Mouse (Mus musculus) right cerebral cortex, adult 2 months (tissue): ENCODE results near the gene Gas6.

Source experiments
- DNase-seq, 2 experiments: peaks; one replicate each; pipeline ENCODE4 v3.0.0; 2021 to 2022; ENCODE audit warnings: low spot score in 2 of 2

Gas6 gene

DNA sequence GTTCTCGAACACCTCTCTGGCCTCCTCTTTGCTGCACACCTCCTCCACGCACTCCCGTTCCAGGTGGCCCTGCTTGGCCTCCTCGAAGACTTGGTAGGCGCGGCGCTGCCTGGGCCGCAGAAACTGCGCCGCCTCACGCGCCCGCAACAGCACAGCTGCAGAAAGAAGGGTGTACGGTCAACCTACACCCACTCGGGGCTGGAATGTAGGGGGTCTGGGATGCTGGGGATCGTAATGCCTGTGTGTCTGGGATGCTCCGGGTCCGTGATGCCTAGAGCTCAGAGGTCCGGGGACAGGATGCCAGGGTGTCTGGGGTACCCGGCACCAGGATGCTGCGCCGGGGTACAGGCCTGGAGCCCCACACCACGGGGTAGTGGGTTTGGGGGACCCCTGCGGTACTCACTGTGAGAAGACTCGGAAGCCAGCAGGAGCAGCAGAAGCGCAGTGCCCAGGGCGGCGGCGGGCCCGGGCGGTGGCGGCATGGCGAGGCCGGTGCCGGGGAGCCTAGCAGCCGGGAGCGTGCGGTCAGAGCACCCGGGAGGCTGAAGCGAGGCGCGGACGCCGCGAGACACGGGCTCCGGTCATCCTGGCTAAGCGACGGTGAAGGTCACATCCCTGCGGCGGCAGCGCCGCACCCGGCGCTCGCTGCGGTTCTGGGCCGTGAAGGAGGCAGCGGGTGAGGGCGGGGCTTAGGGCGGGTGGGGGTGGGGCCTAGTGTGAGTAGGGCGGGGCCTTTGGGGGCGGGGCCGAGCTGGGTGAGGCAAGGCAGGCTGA is at the start of gene Gas6:
TSS of gene Gas6 (minus strand) at position 633 of the 774 bp plus-strand sequence.
- peak; percentile 57 to 63 for DNase-seq

DNA sequence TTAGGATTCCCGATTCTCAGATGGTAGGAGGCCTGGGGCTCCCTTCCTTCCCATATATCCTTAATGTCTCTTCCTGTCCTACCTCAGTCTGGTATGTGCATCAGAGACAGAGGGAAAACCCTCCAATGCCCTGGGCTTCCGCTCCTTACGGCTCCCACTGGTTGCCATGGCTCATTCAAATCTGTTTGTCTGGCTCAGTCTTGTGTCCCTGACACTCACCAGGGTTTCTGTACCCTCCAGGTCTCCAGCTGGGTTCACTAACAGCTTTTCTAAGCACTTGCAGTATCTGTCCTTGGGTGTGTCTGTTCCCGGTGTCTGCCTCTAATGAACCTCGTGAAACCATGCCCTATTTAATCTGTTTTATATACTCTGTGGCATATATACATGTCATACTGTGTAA is 47.2 kb upstream of the Gas6 start:
- DNase-seq = no peak

DNA sequence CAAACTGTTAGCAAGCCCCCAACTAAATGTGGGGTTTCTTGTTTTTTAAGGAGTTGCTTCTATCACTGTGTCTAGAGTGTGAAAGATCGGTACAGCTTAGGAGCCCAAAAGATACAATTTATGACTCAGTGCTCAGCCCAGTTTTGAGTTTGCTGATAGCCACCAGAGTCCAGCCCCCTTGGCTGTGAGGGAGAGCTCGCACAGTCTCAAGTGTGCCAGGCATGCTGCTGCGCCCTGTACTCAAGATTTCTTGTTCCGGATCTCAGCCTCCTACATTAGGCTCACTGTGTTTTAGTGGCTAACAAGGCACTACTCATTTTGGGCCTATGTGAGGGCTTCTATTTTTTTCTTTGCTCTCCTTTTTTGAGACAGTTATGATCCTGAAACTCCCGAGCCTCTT is 45.8 kb upstream of the Gas6 start:
- DNase-seq = no peak

DNA sequence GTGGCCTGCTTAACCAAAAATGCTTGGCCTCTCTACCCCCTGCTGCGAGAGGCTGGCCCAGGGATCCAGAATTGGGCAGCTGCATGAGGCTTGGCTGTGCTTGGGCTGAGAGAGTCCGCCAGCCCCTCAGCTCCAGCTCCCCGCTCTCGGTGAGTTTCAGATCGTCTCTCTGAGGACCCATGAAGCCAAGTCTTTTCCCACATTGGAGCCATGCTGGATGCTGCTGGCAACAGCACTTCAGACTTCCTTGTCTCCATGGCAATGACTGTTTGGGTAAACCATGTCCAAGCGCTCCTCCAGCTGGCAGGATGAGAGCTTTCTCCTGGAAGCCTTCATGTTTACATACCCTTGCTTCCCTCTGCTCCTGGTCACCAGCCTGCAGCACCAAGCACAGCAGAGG is 44.5 kb upstream of the Gas6 start:
- DNase-seq = no peak

DNA sequence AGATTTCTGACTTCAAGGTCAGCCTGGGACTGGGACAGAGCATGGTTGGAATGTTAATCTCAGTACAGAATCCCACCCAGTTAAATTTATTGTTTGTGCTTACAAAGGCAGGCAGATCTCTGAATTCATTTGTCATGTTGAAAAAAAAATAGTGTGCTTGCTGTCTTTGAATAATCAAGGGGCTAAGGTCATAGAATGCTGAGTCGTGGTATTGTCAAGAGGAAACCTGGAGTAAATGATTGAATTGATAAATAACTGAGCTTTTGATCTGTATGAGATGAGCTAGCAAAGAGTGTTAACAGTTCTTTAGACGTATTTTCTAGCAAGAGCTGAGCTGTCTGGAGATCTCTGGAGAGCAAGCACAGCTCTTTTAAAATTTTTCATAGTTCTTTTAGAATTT is 42.8 kb upstream of the Gas6 start:
- DNase-seq = no peak

DNA sequence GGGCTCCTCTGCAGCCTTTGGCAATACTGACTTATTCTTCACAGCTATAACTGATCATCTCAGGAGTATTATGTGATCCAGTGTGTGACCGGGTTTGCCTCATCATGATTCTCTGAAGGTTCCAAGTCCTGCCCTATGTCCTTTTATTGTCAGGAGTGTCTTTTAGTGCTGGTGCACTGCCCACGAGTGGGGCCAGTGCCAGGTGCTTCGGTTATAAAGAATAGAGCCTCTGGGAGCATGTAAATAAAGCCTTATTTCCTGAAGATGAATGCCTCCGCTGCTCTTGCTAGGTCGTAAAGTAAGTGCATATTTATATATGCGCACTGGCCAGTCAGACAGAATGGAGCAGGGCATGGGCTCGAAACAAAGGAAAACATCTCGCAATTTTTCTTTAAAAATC is 38.8 kb upstream of the Gas6 start:
- DNase-seq = no peak

DNA sequence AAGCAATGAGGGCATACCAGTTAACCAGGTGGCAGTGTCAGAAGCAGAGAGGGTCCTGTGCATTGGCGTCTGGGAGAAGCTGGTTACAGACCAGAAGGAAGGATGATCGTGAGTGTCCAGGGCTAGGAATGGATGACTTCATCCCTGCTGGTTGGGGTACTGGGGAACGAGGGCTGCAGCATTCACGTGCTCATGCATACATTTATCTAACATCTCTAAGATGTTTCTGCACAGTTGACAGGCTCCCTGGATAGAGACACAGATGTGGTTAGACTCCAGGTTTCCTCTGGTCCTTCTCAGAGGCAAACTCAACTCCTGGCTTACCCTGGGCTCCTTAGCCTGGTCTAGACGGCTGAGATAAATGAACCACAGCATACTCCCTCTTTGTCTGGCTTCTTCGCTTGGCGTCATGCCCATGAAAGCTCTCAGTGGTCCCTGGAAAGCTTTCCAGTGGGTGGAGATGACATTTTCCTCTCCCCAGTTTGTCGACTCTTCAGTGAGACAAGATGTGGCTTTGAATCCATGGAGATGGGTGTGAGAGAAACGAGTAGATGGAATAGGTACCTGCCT is 37.4 kb upstream of the Gas6 start:
- DNase-seq = no peak

DNA sequence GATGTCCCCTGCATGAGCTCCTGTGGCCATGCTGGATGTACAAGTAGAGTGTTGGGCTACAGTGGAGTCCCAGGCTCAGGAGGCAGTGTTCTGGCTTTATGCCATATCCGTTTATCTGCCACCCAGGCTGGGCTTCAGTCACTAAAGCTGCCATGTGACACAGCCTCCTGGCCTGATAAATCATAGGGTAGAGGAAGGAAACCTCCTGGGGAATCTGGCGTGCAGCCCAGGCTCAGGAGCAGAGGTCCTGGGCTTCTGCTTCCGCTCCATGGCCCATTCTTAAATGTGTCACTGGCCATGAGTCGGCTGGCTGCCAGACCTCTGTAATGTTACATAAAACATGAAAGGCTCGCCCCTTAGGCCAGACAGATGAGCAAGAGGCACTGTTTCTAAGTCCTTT is 36.7 kb upstream of the Gas6 start:
- DNase-seq = peak; percentile 31 to 36

DNA sequence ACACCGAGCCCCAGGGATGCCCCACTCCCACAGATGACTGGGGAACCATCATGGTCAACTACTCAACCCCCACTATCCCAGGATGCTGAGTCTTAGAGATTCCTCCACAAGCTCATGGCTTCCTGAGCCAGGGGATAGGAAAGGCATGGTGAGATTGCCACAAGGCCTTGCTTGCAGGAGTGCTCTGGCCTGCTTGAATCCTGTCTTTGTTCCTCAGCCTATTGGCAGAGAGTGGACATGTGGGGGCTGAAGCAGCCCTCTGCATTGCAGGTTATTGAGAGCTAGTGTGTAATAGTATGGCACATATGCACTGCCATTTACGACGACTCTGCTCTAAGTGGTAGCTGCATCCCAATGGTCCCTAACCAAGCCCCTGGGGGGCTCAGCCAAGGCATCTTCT is 36.1 kb upstream of the Gas6 start:
- DNase-seq = no peak

DNA sequence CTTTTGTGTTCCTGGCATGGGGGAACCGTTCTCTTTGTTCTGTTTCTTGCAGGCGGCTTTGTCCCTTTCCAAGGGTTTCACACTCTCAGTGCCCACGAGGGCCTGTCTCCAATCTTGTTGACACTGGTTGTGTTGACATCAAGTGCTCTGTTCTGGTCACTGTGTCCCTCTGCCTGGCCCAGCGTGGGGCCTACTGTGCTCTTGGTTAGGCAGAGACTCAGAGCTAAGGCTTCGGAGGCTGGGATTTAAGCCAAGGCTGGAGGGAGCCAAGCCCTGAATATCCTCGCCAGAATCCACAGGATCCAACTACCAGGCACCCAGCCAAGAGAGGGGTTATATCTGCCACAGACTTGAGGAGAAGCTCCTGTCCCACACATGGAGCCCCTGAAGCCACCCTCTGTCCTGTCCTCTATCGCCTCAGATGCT is 35.6 kb upstream of the Gas6 start:
- DNase-seq = peak in 1 of 2 experiments; percentile 46

DNA sequence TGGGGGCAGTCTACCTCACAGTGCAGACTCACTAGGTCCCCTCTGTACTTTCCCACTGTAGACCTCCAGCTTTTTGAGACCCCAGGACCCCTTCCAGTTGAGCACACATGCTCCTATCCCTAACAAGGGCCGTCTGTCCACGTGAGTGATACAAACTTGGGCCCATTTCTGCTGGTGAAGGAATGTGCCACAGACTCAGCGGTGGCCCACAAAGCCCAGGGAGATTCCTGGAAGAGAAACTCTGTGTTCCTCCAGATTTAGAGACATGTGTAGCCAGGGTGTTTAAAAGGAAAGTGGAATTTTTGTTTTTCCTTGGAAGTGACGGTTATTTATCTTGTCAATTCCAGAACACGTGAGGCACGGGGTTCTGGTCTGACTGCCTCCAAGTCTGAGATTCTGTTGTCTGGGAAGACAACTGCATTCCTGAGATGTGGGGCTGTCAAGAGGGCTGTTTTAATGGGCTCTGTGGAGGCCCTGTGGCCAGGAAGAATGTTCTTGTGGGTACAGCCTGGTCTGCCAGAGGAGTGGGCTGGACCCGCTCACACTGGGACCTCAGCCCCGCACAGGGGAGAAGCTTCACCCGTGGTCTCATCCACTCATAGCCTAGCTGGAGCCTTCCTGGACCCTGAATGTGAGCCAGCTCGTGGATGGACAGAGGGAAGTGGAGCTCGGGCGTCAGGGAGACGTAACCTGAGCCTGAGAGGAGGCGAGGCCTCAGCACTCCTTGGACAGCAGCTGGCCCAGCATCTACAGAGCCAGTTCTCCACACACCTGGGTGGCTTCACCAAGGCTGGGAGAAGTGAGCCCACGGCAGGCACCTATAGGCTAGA is 34.9 kb upstream of the Gas6 start:
- DNase-seq = no peak

DNA sequence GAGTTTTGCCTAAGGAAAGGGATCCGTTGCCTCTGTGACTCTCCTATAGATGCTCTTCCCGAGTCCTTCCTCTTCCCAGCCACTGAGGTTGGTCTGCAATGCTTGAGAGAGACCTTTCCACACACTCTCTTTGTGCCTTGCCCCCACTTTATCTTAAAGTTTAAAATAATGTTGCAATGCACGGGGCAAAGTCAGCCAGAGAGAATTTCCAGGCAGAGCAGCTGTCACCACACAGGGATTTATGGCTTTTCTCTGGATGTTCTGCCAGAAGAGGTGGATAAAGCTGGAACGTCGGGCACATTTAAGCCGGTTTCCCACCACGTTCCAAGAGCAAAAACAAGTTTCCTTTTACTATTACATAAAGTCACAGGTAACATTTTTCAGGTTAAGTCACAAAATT is 27.1 kb upstream of the Gas6 start:
- DNase-seq = no peak

DNA sequence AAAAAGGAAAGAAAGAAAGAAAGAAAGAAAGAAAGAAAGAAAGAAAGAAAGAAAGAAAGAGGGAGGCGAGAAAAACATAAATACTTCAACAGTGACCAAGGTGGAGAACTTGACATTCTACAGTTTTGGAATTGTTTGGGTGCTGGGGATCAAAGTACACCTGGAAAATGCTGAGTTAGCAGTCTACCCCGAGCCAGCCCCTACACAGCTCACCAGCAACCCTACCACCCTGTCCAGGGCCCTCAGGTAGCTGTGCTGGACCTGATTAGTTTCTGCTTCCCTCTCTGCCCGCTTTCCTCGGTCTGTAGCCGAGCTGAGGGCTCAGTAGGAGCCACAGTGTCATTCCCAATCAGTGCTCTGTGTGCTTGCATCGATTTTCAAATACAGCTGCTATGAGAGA is 26.1 kb upstream of the Gas6 start:
- no peak for DNase-seq

DNA sequence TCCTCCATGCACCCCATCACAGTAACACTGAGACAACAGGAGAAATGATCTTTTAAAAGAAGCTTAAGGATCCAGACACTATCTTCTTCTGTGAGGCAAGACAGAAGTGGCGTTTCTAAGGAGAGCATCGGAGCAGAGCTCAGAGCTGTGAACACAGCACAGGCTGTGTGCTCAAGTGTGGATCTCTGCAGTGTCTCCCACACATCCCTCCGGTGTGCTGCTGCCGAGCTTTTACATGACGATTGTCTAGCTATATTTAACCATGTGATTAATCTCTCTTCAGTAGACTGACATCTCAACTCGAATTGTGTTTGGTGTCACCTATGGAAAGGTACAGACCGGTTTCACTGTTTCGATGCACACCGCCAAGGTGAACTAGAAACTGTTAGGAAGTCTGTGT is 25.2 kb upstream of the Gas6 start:
- DNase-seq = peak; percentile 54 to 70

DNA sequence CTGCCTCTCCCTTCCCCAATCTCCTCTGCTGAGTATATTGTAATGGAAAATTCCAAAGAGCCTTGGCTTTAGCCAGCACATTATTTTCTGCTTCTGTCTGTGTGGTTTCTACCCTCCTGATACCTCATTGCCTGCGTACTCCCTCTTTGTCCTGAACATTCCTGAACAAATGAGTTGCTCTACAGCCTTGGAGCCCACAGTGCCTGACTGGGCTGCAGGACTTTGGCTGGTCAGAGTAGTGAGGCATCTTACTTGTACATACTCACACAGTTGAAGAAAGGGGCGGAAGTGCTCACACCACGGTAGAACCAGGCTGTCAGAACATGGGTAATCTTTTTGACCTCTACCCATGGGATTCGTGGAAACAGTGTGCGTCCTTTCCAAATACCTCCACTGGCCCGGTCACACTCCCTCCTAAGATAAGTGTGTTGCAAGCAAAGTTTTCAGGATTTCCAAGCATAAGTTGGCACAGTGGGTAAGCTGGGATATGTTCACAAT is 23.0 kb upstream of the Gas6 start:
- DNase-seq = no peak

DNA sequence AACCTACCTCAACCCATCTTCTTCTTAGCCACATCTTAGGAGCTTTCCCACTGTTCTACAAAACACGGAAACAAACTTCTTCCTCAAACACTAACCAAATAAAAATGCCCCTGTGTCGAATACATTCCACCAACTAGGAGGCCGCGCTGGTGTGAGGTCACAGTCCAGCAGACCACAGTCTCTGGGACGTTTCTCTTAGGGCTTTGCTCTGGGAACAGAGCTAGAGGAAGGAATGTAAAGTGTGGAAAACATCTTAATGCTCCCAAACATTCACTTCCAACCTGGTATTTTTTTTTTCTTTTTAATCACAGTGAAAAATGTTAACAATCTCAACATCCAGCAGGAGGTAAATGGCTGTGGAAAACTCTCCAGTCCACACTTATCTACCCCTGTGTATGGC is 22.4 kb upstream of the Gas6 start:
- DNase-seq = no peak

DNA sequence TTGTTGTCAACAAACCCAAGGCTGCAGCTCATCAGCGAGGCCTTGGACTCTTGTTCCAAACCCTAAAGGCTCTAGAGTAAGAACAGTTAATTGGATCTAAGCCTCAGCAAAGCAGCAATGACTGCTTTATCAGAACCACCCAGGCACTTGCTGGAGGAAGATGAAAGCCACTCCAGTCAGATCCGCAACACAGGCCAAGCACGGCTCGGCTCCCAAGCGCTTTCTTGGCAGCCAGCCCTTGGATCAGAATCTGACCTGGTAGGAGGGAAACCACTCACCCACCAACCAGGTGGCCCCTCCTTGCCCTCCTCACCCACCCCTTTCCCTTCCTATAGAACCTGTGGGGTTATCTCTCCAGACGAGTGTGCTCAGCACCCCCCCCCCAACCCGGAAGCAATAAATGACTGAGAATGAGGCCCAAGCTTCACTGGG is 21.7 kb upstream of the Gas6 start:
- DNase-seq = no peak

DNA sequence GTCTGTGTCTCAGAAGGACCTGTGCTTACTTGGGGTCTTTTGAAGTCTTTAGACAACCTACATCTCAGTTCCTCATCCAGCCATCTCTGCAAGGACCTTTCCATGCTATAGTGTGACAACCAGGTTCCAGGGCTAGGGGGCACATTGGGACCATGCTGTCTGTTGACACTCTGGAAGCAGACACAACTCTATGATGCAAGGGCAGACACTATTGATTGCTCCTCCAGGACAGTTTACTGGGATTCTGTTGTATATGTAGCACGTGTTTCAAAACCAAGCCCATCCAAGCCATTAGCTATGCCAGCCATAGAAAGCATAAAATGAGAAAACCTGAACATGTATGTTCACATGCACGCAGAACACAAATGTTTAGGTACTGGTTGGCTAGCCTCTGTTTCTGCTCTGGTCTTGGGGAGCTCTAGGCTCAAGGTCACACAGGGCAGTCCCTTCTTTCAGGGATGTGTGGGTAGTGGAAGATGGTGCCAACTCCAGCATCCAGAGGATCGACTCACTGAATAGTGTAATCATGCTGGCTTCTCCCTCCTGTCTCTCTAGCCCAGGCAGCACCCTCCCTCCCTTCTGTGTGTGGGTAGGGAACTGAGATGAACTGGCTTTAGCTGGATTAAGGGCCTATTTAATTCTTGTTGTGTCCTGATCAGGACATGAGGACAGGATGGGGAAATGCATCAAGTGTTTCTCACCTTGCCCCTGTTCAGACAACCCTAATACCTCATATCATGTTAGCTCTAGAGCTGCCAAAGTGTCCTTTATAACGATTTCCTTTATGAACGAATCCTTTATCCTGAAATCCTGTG is 19.5 kb upstream of the Gas6 start:
- DNase-seq = no peak

DNA sequence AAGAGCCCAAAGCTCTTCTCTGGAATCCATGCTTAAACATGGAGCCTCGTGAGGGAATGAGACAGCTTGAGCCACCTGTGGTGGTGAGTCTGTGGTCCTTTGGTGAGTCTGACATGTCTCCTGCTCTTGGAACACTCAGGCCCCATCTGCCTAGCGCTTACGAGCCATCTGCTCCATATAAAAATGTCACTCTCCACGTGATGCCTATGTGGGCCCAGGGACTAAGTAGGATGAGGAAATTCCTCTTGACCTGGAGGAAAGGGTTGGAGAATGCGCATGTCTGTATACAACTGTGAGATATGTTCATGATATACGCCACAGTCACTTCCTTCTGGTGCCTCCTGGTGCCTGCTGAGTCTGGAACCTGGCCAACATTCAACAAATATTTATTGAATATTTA is 18.4 kb upstream of the Gas6 start:
- DNase-seq = no peak

DNA sequence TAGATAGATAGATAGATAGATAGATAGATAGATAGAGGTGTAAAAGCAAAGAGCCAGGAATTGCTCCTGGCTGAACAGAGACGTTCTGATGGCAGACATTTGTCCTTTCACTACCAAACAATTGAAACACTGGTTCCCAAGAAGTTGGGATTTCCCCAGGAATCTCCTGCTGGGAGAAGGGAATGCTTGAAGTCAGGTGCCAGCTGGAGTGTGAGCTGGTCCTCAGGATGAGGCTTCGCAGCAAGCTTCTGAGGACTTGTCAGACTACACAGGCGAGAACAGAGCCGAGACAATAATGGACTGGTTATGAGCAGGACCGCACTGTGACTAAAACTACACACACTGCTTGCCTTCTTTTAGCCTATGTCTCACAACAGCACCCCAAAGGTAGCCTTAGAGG is 17.7 kb upstream of the Gas6 start:
- DNase-seq = no peak

DNA sequence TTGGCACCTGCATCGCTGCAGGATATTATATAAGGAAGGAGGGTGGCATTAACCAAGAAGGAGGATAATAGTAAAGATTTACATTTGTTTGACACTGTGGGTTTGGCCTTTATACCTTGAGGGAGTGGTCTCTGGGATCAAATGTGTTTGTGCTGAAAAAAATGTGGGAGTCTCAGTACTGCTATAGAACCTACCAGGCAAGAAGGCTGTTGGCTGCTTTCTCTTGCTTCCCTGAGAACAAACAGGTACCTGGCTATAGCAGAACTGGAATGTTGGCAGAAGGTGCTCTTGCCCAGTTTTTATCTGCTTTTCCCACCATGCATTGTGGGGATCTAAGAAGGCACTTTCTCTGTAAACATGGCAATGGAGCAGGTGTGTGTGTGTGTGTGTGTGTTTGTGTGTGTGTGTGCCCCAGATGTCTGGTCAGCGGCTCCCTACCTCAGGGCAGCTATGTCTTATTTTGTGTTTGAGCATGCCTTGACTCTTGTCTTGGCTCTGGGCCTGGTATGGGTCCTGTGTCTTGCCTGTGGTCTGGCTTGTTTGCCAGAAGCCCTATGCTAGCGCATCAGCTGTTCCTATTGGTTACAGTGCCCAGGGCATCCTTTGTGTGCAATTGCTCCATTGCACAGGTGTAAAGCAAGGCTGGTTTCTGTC is 13.1 kb upstream of the Gas6 start:
- DNase-seq = no peak
